Mouse (Mus musculus) heart, postnatal 0 days (tissue): ENCODE results near the gene Ptprn2. TPM values are rescaled to one million over a fixed set of nuclear protein-coding genes. Genes with fewer than 3 reads are reported as not detected.

Experiments used
- ATAC-seq: fragments of 200-750 bp; cut with Nextera tagmentation; 2 replicates; pipeline ENCODE4 v1.8.0; 2017; ENCODE audit warnings: low read depth, moderate number of reproducible peaks, moderate library complexity; ENCODE audit not compliant: insufficient read depth
- DNase-seq: peaks from one replicate; pipeline ENCODE4 v3.0.0-alpha.2; 2016; ENCODE audit warnings: low spot score
- H3K27ac ChIP-seq: fragments of 300-500 bp; sonication (generic); 2 replicates; pipeline ENCODE4 v1.5.1; 2014; ENCODE audit warnings: low read depth, mild to moderate bottlenecking
- H3K27me3 ChIP-seq: fragments of 300-500 bp; sonication (generic); 2 replicates; pipeline ENCODE4 v1.6.1; 2014; ENCODE audit warnings: low read length, mixed read lengths; ENCODE audit not compliant: control insufficient read depth, insufficient read depth
- H3K36me3 ChIP-seq: fragments of 300-500 bp; sonication (generic); replicated peaks from 2 replicates; pipeline ENCODE4 v1.6.1; 2014; ENCODE audit warnings: low read length, mixed read lengths; ENCODE audit not compliant: control insufficient read depth, insufficient read depth
- H3K4me1 ChIP-seq: fragments of 300-500 bp; sonication (generic); 2 replicates; pipeline ENCODE4 v1.6.1; 2014; ENCODE audit warnings: antibody characterized with exemption; ENCODE audit not compliant: control insufficient read depth, insufficient read depth
- H3K4me2 ChIP-seq: fragments of 300-500 bp; sonication (generic); 2 replicates; pipeline ENCODE4 v1.6.1; 2014; ENCODE audit warnings: low read depth, mild to moderate bottlenecking, low read length, moderate library complexity
- H3K4me3 ChIP-seq: fragments of 300-500 bp; sonication (generic); 2 replicates; pipeline ENCODE4 v1.5.1; 2014; ENCODE audit warnings: low read depth, low read length
- H3K9ac ChIP-seq: fragments of 300-500 bp; sonication (generic); replicated peaks from 2 replicates; pipeline ENCODE4 v1.6.1; 2014; ENCODE audit warnings: low read depth, low read length, mixed read lengths
- H3K9me3 ChIP-seq: fragments of 300-500 bp; sonication (generic); replicated peaks from 2 replicates; pipeline ENCODE4 v1.6.1; 2016; ENCODE audit warnings: low read length; ENCODE audit not compliant: control insufficient read depth
- CTCF ChIP-seq: IDR thresholded peaks from 2 replicates; pipeline ENCODE4 v1.5.1; 2016; ENCODE audit warnings: antibody characterized with exemption, control low read depth, low read depth
- EP300 ChIP-seq: IDR thresholded peaks from 2 replicates; pipeline ENCODE4 v1.6.1; 2016; ENCODE audit warnings: antibody characterized with exemption, low read depth
- WGBS: fragments of 180-500 bp; shearing (Covaris S2); extraction: QIAGEN DNeasy Blood & Tissue Kit; methylation state at CpG from one replicate; pipeline ENCODE4 v1.1.7; 2014; 5-methylcytosine and 5-hydroxymethylcytosine counted together
- polyA plus RNA-seq: library from polyadenylated mRNA; unstranded; fragments of >200 nt; fragmentation: Nextera tagmentation; extraction: Ambion mirVana; gene quantifications from 2 replicates; pipeline ENCODE4 v1.2.1, GENCODE M21; 2015
- total RNA-seq: library from RNA; depleted of rRNA; stranded (reverse); fragments of >200 nt; gene quantifications from 2 replicates; pipeline ENCODE4 v1.2.3, GENCODE M21; 2014; ENCODE audit warnings: low replicate concordance

The Ptprn2 gene
- total and polyA plus RNA-seq, 2 experiments from 2014 or later: not detected

GRCm38 (mm10) chr12:116948151-116948928, 462.8 kb downstream of the Ptprn2 start:
- Histone ChIP-seq H3K4me3 (no peak overlapping the region), H3K4me1 (no peaks in the 10 kb centered on the region), H3K27me3 (no peaks in the 10 kb centered on the region), H3K9me3 (no peaks in the 10 kb centered on the region), H3K27ac (no peak overlapping the region), H3K9ac (no peak overlapping the region), H3K36me3 (no peaks in the 10 kb centered on the region), H3K4me2 (no peak overlapping the region)
- ATAC-seq: no peak
- TF ChIP-seq CTCF (no peak), EP300 (no peak)
- no peak for DNase-seq
- 82% methylated on average over 4 of the region's 4 CpGs for WGBS

- 66% methylated on average over 3 of the region's 3 CpGs for WGBS
- no peak for TF ChIP-seq EP300
- Histone ChIP-seq H3K4me3 (no peak overlapping the region), H3K27me3 (no peaks in the 10 kb centered on the region), H3K36me3 (no peaks in the 10 kb centered on the region), H3K27ac (no peak overlapping the region), H3K9me3 (no peaks in the 10 kb centered on the region), H3K4me1 (no peaks in the 10 kb centered on the region), H3K9ac (no peak overlapping the region), H3K4me2 (no peak overlapping the region)
- DNase-seq (no peak), ATAC-seq (no peak)
Observed at GRCm38 (mm10) chr12:116949726-116950125, 464.2 kb downstream of the Ptprn2 start.

GRCm38 (mm10) chr12:116952452-116953205, 467.1 kb downstream of the Ptprn2 start:
- no peak overlapping the region for H3K4me3 ChIP-seq
- DNase-seq: no peak
- no peak for ATAC-seq
- no peak overlapping the region for H3K4me2 ChIP-seq
- H3K4me1 ChIP-seq: peaks cover 6% of the 10 kb centered on the region
- no peak overlapping the region for H3K9ac ChIP-seq
- no peaks in the 10 kb centered on the region for H3K9me3 ChIP-seq
- WGBS: 63% methylated on average over 13 of the region's 13 CpGs
- TF ChIP-seq CTCF (no peak), EP300 (no peak)
- no peaks in the 10 kb centered on the region for H3K27me3 ChIP-seq
- H3K27ac ChIP-seq: no peak overlapping the region
- H3K36me3 ChIP-seq: no peaks in the 10 kb centered on the region

DNA sequence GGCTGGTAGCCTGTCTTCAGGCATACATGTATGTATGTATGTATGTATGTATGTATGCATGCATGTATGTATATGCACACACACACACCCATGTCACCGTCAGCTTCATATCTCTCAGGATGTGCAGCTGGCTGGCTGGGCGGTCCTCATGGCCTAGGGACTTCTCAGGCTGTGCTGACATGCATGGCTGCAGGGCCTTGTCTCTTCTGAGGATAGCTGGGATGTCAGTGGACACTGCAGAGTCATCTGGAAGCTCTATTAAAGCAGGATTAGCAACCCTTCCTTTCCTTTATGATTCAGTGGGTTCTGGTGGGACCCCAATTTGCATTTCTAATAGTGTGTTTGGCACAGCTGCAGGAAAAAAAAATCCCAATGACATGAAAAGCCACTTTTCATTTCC, 473.6 kb downstream of the Ptprn2 start:
- Histone ChIP-seq H3K27me3 (no peaks in the 10 kb centered on the region), H3K4me2 (no peak overlapping the region), H3K36me3 (no peaks in the 10 kb centered on the region), H3K27ac (no peak overlapping the region), H3K9me3 (no peaks in the 10 kb centered on the region), H3K4me1 (peaks cover 6% of the 10 kb centered on the region), H3K4me3 (no peak overlapping the region), H3K9ac (no peak overlapping the region)
- WGBS: 78% methylated on average over 2 of the region's 2 CpGs
- DNase-seq (no peak), ATAC-seq (no peak)
- no peak for TF ChIP-seq CTCF
- TF ChIP-seq EP300: no peak

DNA sequence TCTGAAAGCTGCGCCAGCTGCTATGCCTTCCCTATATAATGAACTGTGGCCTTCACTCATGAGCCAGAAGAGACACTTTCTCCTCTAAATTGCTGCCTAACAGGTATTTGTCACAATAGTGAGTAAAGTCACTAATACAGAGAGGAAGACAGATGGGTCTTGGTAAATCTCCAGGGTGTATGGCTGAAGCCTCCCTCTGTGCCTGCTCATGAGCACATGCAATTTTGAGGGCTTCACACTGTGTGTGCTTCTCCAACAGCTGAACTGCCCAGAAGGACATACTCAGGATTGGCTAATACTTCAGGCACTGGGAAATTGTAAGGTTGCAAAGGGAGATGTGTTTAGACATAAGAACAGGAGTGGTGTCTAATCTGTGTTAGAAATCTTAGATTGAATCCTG, 478.4 kb downstream of the Ptprn2 start:
- Histone ChIP-seq H3K27me3 (no peaks in the 10 kb centered on the region), H3K4me2 (no peak overlapping the region), H3K4me1 (no peaks in the 10 kb centered on the region), H3K36me3 (no peaks in the 10 kb centered on the region), H3K27ac (no peak overlapping the region), H3K9me3 (no peaks in the 10 kb centered on the region), H3K4me3 (no peak overlapping the region), H3K9ac (no peak overlapping the region)
- TF ChIP-seq CTCF: no peak
- no peak for TF ChIP-seq EP300
- DNase-seq: no peak
- ATAC-seq: no peak
- WGBS: 94% methylated on average over 1 of the region's 1 CpGs
